Mouse (Mus musculus) midbrain, postnatal 0 days (tissue): ENCODE measurements around the gene Prss27. TPM values are rescaled to one million over a fixed set of nuclear protein-coding genes. Genes with fewer than 3 reads are reported as not detected.
A peak's percentile ranks its signal among the peaks of the same experiment; 100 is the strongest.

Source experiments
- ATAC-seq: fragments of 200-750 bp; cut with Nextera tagmentation; 2 replicates; pipeline ENCODE4 v1.8.0; 2017; ENCODE audit warnings: moderate number of reproducible peaks, mild to moderate bottlenecking, moderate TSS enrichment, moderate library complexity; ENCODE audit not compliant: low FRiP score
- DNase-seq: peaks from one replicate; pipeline ENCODE4 v3.0.0-alpha.2; 2015; ENCODE audit warnings: low spot score
- H3K27ac ChIP-seq: fragments of 300-500 bp; sonication (generic); 2 replicates; pipeline ENCODE4 v1.5.1; 2014; ENCODE audit warnings: low read depth, mild to moderate bottlenecking, low read length, mixed read lengths
- H3K27me3 ChIP-seq: fragments of 300-500 bp; sonication (generic); 2 replicates; pipeline ENCODE4 v1.6.1; 2014; ENCODE audit warnings: low read length, control low read depth, mixed read lengths; ENCODE audit not compliant: insufficient read depth
- H3K36me3 ChIP-seq: fragments of 300-500 bp; sonication (generic); 2 replicates; pipeline ENCODE4 v1.6.1; 2014; ENCODE audit warnings: low read length, control low read depth, mixed read lengths; ENCODE audit not compliant: insufficient read depth
- H3K4me1 ChIP-seq: fragments of 300-500 bp; sonication (generic); 2 replicates; pipeline ENCODE4 v1.6.1; 2014; ENCODE audit warnings: mild to moderate bottlenecking, control low read depth, antibody characterized with exemption, low read length, mixed read lengths; ENCODE audit not compliant: insufficient read depth
- H3K4me2 ChIP-seq: fragments of 300-500 bp; sonication (generic); 2 replicates; pipeline ENCODE4 v1.6.1; 2014; ENCODE audit warnings: low read depth, mild to moderate bottlenecking, low read length, mixed read lengths; ENCODE audit not compliant: poor library complexity, severe bottlenecking
- H3K4me3 ChIP-seq: fragments of 300-500 bp; sonication (generic); 2 replicates; pipeline ENCODE4 v1.5.1; 2014; ENCODE audit warnings: low read depth, mild to moderate bottlenecking, low read length, moderate library complexity
- H3K9ac ChIP-seq: fragments of 300-500 bp; sonication (generic); replicated peaks from 2 replicates; pipeline ENCODE4 v1.6.1; 2014; ENCODE audit warnings: mild to moderate bottlenecking, low read length, moderate library complexity, mixed read lengths; ENCODE audit not compliant: poor library complexity, severe bottlenecking
- H3K9me3 ChIP-seq: fragments of 300-500 bp; sonication (generic); 2 replicates; pipeline ENCODE4 v1.6.1; 2016; ENCODE audit warnings: low read length, control low read depth
- CTCF ChIP-seq: IDR thresholded peaks from 2 replicates; pipeline ENCODE4 v1.5.1; 2016; ENCODE audit warnings: antibody characterized with exemption, mild to moderate bottlenecking
- WGBS: fragments of 180-500 bp; shearing (Covaris S2); extraction: QIAGEN DNeasy Blood & Tissue Kit; methylation state at CpG from one replicate; pipeline ENCODE4 v1.1.7; 2014; 5-methylcytosine and 5-hydroxymethylcytosine counted together
- polyA plus RNA-seq: library from polyadenylated mRNA; unstranded; fragments of >200 nt; fragmentation: Nextera tagmentation; extraction: Ambion mirVana; gene quantifications from 2 replicates; pipeline ENCODE4 v1.2.1, GENCODE M21; 2015
- total RNA-seq: library from RNA; depleted of rRNA; stranded (reverse); fragments of >200 nt; gene quantifications from 2 replicates; pipeline ENCODE4 v1.2.3, GENCODE M21; 2014

The Prss27 gene
- total and polyA plus RNA-seq, 2 experiments from 2014 or later = not detected

DNA sequence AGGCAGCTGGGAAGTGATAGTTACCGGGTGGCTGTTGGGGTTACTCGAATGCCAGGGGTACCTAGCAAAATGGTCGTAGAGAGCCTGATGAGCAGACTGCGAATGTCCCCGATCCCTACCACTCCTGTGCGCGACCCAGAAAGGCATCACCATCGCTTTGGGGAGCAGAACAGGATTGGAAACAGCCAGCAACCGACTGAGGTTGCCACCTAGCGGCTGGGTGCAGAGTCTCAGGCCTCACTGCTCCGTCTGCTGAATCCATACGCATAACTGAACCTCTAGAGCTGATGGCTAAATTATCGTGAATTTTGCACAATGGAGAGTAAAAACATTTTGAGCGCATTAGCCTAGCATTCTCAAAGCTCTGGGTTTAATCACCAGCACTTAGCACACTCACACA lies 22.2 kb upstream of the Prss27 start:
- ATAC-seq (no peak), DNase-seq (no peak)
- H3K27me3 ChIP-seq = no peaks in the 10 kb centered on the region
- peak; percentile 49 for TF ChIP-seq CTCF
- H3K36me3 ChIP-seq = no peaks in the 10 kb centered on the region
- no peaks in the 10 kb centered on the region for H3K9me3 ChIP-seq
- H3K27ac ChIP-seq = no peak overlapping the region
- H3K4me2 ChIP-seq = no peak overlapping the region
- H3K4me3 ChIP-seq = no peak overlapping the region
- H3K4me1 ChIP-seq = no peaks in the 10 kb centered on the region
- WGBS = 27% methylated on average over 14 of the region's 14 CpGs
- no peak overlapping the region for H3K9ac ChIP-seq

DNA sequence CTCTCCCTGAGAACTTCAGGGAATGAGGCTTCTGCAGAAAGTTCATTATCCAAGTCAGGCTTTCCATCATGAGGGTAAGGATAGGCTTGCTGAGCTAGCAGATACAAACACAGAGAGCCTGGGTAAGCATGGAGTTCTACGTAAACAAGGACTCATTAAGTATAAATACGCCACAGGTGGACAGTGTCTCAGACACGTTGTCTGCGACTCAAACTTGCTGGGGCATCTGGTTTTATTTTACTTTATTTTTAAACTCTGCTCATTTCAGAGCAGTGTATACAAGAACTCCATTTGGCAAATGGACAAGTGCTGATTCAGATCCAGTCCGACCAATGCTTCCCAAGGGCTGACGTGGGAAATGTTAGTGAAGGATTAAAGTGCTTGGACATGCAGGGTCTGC lies 17.2 kb upstream of the Prss27 start:
- no peaks in the 10 kb centered on the region for H3K9me3 ChIP-seq
- H3K36me3 ChIP-seq = no peaks in the 10 kb centered on the region
- H3K4me2 ChIP-seq = no peak overlapping the region
- no peak overlapping the region for H3K9ac ChIP-seq
- no peak overlapping the region for H3K27ac ChIP-seq
- 87% methylated on average over 6 of the region's 6 CpGs for WGBS
- H3K4me3 ChIP-seq = no peak overlapping the region
- DNase-seq (no peak), ATAC-seq (no peak)
- no peak for TF ChIP-seq CTCF
- H3K27me3 ChIP-seq = no peaks in the 10 kb centered on the region
- no peaks in the 10 kb centered on the region for H3K4me1 ChIP-seq

GRCm38 (mm10) chr17:24021375-24022199 lies 16.4 kb upstream of the Prss27 start:
- TF ChIP-seq CTCF = no peak
- no peak overlapping the region for H3K4me2 ChIP-seq

DNA sequence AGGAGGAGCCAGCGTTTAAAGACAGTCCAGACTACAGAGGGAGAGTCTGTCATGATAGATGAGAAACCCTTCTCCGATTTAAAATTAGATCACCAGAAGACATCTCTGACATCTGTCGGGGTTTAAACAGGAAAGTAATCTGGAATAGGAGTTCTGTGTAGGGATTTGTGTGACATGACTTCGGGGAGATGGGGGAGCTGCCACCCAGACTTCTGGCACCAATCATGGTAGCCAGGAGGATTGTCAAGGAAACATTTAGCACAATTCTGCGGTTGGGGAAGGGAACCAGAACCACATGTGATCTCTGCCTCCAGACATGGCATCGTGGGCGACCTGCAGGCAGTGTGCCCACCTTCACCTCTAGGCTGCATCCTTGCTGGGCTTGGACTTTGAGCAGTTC lies 8.5 kb upstream of the Prss27 start:
- ATAC-seq (no peak), DNase-seq (no peak)
- no peaks in the 10 kb centered on the region for H3K4me1 ChIP-seq
- H3K9ac ChIP-seq = no peak overlapping the region
- H3K9me3 ChIP-seq = no peaks in the 10 kb centered on the region
- H3K4me3 ChIP-seq = no peak overlapping the region
- H3K27ac ChIP-seq = no peak overlapping the region
- WGBS = 81% methylated on average over 7 of the region's 7 CpGs
- H3K36me3 ChIP-seq = no peaks in the 10 kb centered on the region
- no peak for TF ChIP-seq CTCF
- H3K27me3 ChIP-seq = no peaks in the 10 kb centered on the region
- H3K4me2 ChIP-seq = no peak overlapping the region

More at GRCm38 (mm10) chr17:24021375-24022199, 16.4 kb upstream of the Prss27 start:
- Histone ChIP-seq H3K27ac (no peak overlapping the region), H3K4me3 (no peak overlapping the region), H3K27me3 (no peaks in the 10 kb centered on the region), H3K9me3 (no peaks in the 10 kb centered on the region), H3K9ac (no peak overlapping the region), H3K4me1 (no peaks in the 10 kb centered on the region), H3K36me3 (no peaks in the 10 kb centered on the region)
- no peak for ATAC-seq
- WGBS = 79% methylated on average over 5 of the region's 5 CpGs
- DNase-seq = no peak

GRCm38 (mm10) chr17:24030551-24030950 lies 7.4 kb upstream of the Prss27 start:
- no peaks in the 10 kb centered on the region for H3K27me3 ChIP-seq
- no peak for TF ChIP-seq CTCF
- no peak overlapping the region for H3K27ac ChIP-seq
- WGBS = 81% methylated on average over 9 of the region's 22 CpGs
- H3K4me1 ChIP-seq = no peaks in the 10 kb centered on the region
- DNase-seq = no peak
- no peaks in the 10 kb centered on the region for H3K36me3 ChIP-seq
- no peak overlapping the region for H3K4me3 ChIP-seq
- no peak overlapping the region for H3K9ac ChIP-seq
- no peak for ATAC-seq
- no peak overlapping the region for H3K4me2 ChIP-seq
- no peaks in the 10 kb centered on the region for H3K9me3 ChIP-seq

- Histone ChIP-seq H3K36me3 (no peaks in the 10 kb centered on the region), H3K27ac (no peak overlapping the region), H3K9ac (no peak overlapping the region), H3K4me2 (no peak overlapping the region), H3K4me3 (no peak overlapping the region), H3K9me3 (no peaks in the 10 kb centered on the region), H3K4me1 (no peaks in the 10 kb centered on the region), H3K27me3 (no peaks in the 10 kb centered on the region)
- ATAC-seq (no peak), DNase-seq (no peak)
- no peak for TF ChIP-seq CTCF
- 86% methylated on average over 7 of the region's 7 CpGs for WGBS
These were observed 2.9 kb upstream of the Prss27 start for GRCm38 (mm10) chr17:24035087-24035486.
